Mouse (Mus musculus) telencephalon, adult 2 months (tissue): ENCODE measurements around the gene Ptrh2.
A peak's percentile ranks its signal among the peaks of the same experiment; 100 is the strongest.
"Not testable (repeated sequence)": the region's sequence is repeated elsewhere in the genome, so short reads cannot be mapped to it uniquely, and the experiment has no call there.

Experiments used
- DNase-seq: peaks from one replicate; pipeline ENCODE4 v3.0.0-alpha.2; 2011; ENCODE audit warnings: low read depth, low spot score

Ptrh2 gene

GRCm38 (mm10) chr11:86731443-86731842, 47.7 kb downstream of the Ptrh2 start:
- DNase-seq: peak; percentile 67

DNA sequence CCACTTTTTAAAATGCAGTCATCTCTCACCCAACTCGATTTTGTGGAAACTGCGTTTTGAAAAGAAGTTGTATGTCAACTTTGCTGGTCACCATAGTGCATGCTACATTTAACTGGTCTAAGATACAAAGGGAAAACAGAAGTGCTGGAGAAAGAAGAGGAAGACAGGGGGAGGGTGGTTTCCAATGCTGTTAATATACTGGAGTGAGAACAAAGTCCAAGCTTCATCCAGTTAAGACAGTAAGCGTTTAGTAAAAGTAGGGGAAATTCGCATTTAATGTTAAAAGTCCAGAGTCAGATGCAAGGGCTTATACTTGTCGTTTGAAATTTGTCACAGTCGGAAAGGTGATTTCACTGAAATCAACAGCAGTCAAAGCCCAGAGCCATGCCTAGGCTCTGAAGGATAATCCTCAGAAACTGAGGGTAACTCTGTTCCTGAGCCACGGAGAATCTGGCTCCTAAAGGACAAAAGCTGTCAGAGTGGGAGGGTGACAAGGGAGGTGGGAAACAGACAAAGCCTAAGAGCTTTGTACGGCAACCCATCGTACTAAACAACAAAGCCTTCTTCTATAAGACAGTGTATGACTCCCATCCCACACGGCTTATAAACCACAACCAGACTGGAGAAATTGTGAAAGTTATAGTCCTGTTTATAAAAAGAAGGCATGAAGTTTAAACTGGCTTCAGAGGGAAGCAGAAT, 50.6 kb downstream of the Ptrh2 start:
- no peak for DNase-seq

GRCm38 (mm10) chr11:86734993-86735392, 51.2 kb downstream of the Ptrh2 start:
- no peak for DNase-seq

DNA sequence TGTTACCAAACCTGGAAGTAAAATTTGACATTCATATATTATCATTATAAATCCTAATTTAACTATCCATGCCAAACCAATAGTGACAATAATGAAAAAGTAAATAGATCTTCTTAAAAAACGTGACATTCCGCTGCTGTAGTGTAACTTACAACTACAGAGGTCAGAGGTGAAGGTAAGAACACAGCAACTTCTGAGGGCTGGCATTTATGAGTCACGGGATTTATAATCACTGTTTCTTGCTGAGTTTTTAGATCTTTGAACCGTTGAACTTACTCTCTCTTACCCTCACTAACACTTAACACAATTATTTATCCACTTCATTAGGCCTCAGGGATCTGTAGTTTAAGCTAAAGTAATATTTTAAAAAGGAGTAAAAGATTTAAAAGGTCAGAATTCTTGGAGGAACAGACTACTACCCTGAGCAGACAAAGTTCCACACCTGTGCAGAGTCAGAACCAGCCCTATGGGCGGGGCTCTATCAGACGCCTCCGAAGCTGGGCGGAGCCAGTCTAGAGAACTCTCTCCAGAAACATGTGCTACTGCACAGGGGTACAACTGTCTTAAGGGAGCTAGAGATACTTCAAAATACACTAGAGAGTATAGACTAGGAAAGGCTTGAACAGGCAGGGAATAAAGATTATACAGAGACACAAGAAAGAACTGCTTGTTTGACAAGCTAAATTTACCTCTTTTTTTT, 53.7 kb downstream of the Ptrh2 start:
- no peak for DNase-seq

DNA sequence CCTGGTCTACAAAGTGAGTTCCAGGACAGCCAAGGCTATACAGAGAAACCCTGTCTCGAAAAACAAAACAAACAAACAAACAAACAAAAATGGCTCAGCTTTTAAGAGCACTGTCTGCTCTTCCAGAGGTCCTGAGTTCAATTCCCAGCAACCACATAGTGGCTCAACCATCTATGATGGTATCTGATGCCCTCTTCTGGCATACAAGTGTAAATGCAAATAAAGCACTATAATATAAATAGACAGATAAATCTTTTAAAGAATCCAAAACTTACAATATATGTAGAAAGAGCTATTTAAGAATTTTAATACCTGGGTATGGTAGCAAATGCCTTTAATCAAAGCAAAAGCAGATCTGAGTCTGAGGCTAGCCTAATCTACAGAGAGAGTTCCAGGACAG, 54.5 kb downstream of the Ptrh2 start:
- not testable (repeated sequence) for DNase-seq

GRCm38 (mm10) chr11:86738956-86739355, 55.2 kb downstream of the Ptrh2 start:
- DNase-seq: no peak

GRCm38 (mm10) chr11:86739470-86739869, 55.7 kb downstream of the Ptrh2 start:
- DNase-seq: no peak

- DNase-seq: no peak
These were observed 57.7 kb downstream of the Ptrh2 start for GRCm38 (mm10) chr11:86741505-86741904.
